Mouse (Mus musculus): Measurements from ENCODE around the gene Papss2.
A peak's percentile ranks its signal among the peaks of the same experiment; 100 is the strongest.

The Papss2 gene

DNA sequence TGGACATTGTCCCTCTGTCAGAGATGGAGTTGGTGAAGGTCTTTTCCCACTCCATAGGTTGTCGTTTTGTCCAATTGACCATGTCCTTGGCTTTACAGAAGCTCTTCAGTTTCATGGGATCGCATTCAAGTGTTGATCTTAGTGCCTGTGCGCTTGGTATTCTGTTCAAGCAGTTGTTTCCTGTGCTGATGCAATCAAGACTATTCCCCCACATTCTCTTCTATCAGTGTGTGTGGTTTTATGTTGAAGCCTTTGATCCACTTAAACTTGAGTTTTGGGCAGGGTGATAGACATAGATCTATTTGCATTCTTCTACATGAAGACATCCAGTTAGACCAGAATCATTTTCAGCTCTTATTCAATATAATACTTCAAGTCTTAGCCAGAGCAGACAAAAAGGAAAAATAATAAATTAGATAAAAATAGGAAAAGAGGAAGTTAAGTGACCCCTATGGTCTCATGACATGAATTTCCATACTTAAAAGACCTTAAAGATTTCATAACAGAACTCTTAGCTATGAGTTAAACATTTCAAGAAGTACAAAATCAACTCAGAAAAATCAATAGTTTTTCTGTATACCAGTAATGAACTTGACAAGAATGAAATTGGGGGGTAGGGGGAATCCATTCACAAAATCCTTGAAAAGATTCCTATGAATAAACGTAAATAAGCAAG is 12.4 kb upstream of the Papss2 start:
- no peaks in the 10 kb centered on the region for H3K27me3 ChIP-seq (ENCODE audit: insufficient read depth, low read length)
- TF ChIP-seq CTCF (conservative IDR thresholded peaks at IDR 0.05; ENCODE audit: low read length): no peak

DNA sequence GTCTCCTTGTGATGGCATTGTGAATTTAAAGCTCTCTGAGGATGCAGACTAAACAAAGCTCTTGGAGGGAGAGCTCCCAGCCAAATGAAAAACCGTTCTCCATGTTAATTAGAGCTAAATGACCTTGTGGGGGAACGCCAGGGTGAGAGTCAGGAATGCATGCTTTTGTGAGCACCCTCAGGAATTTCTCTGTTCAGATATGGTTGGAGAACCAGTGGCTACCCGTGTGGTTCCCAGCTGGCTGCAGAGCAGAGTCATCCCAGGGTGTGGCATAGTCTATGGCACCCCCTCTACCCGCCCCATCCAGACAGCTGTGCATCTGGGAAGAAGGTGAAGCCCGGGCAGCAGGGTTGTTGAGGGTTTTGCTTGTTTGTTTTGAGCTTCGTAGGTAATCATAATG is 7.9 kb upstream of the Papss2 start:
- no peaks in the 10 kb centered on the region for H3K9me3 ChIP-seq (ENCODE audit: low read length)
- TF ChIP-seq CTCF (conservative IDR thresholded peaks at IDR 0.05; ENCODE audit: low read length) (no peak), NANOG (IDR thresholded peaks at IDR 0.05; ENCODE audit: borderline replicate concordance, low read length) (no peak), POU5F1 (IDR thresholded peaks at IDR 0.05; ENCODE audit: borderline replicate concordance, low read length) (no peak)
- peaks cover 12% of the 10 kb centered on the region for H3K4me1 ChIP-seq (replicated peaks; ENCODE audit: low read depth, low read length)
- no peaks in the 10 kb centered on the region for H3K27me3 ChIP-seq (ENCODE audit: insufficient read depth, low read length)
- no peak overlapping the region for H3K4me3 ChIP-seq (replicated peaks; ENCODE audit: low read length)
- no peaks in the 10 kb centered on the region for H3K36me3 ChIP-seq (ENCODE audit: insufficient read depth, low read length)

More for the DNA sequence above, 12.4 kb upstream of the Papss2 start:
- no peaks in the 10 kb centered on the region for H3K36me3 ChIP-seq (ENCODE audit: insufficient read depth, low read length)
- no peaks in the 10 kb centered on the region for H3K9me3 ChIP-seq (ENCODE audit: low read length)
- H3K4me1 ChIP-seq (replicated peaks; ENCODE audit: low read depth, low read length): peaks cover 8% of the 10 kb centered on the region
- no peak overlapping the region for H3K4me3 ChIP-seq (replicated peaks; ENCODE audit: low read length)

DNA sequence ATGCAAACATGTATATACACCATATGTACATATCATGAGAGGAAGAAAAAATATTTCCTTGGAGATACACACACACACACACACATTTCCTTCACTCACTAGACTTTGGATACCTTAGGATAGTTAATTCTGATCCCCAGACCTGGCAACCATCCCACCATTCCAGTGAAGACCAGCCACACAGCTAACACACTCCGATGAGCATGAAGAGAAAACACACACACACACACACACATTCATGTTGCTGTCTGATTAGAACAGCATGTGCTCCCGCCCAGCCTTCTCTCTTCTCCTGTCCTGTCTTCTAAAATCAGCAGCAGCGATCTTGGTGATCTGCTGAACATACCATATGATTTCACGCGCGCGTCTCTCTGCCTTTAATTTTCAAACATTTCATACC is 2.8 kb upstream of the Papss2 start:
- H3K4me1 ChIP-seq (replicated peaks; ENCODE audit: low read depth, low read length): peaks cover 15% of the 10 kb centered on the region
- H3K4me3 ChIP-seq (replicated peaks; ENCODE audit: low read length): no peak overlapping the region
- TF ChIP-seq CTCF (conservative IDR thresholded peaks at IDR 0.05; ENCODE audit: low read length): no peak
- TF ChIP-seq NANOG (IDR thresholded peaks at IDR 0.05; ENCODE audit: borderline replicate concordance, low read length): no peak
- no peak for TF ChIP-seq POU5F1 (IDR thresholded peaks at IDR 0.05; ENCODE audit: borderline replicate concordance, low read length)
- no peaks in the 10 kb centered on the region for H3K36me3 ChIP-seq (ENCODE audit: insufficient read depth, low read length)
- H3K9me3 ChIP-seq (ENCODE audit: low read length): no peaks in the 10 kb centered on the region
- peaks cover 37% of the 10 kb centered on the region for H3K27me3 ChIP-seq (ENCODE audit: insufficient read depth, low read length)

DNA sequence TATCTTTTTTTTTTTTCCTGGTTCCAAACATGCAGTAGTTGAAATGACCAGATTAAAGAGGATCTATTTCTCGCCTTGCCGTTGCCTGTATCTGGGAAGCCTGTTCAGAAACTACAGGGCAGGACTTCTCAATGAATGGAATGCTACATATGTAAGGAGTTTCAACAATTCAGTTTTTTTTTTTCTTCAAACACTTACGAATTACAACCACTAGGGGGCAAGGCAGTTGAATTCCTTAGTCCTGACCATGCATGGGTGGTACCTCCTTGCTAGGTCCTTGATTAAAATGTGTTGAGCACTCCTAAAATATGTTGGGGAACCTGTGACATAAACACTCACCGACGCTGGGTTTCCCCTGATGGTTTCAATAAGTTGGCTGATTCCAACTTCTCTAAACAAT is 1.7 kb upstream of the Papss2 start:
- peak; percentile 34; the same call in 1 of the 2 replicates for TF ChIP-seq CTCF (conservative IDR thresholded peaks at IDR 0.05; ENCODE audit: low read length)
- no peak for TF ChIP-seq POU5F1 (IDR thresholded peaks at IDR 0.05; ENCODE audit: borderline replicate concordance, low read length)
- H3K4me3 ChIP-seq (replicated peaks; ENCODE audit: low read length): no peak overlapping the region
- H3K4me1 ChIP-seq (replicated peaks; ENCODE audit: low read depth, low read length): peaks cover 7% of the 10 kb centered on the region; the same call in 1 of the 2 replicates
- H3K9me3 ChIP-seq (ENCODE audit: low read length): no peaks in the 10 kb centered on the region
- H3K36me3 ChIP-seq (ENCODE audit: insufficient read depth, low read length): no peaks in the 10 kb centered on the region
- peaks cover 47% of the 10 kb centered on the region for H3K27me3 ChIP-seq (ENCODE audit: insufficient read depth, low read length)

DNA sequence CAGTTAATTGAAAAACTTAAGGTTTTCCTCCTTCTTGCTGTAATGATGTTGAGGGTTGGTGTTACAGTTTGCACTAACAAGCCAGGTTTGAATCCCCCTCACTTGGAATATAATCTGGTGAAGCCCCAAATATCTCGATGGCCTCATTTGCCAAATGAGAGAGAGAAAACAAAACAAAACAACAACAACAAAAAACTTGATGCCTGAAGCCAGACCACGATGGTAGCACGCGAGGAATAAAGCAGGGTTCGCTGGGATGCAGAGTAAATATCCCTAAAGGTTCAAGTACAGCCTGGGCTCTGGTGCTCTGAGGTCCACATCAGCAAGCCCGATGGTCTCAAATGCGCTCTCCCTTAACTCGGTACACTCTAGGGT is 472 bp upstream of the Papss2 start:
- H3K9me3 ChIP-seq (ENCODE audit: low read length): no peaks in the 10 kb centered on the region
- H3K4me1 ChIP-seq (replicated peaks; ENCODE audit: low read depth, low read length): peaks cover 7% of the 10 kb centered on the region; the same call in 1 of the 2 replicates
- TF ChIP-seq NANOG (IDR thresholded peaks at IDR 0.05; ENCODE audit: borderline replicate concordance, low read length): no peak
- no peak for TF ChIP-seq POU5F1 (IDR thresholded peaks at IDR 0.05; ENCODE audit: borderline replicate concordance, low read length)
- no peak for TF ChIP-seq CTCF (conservative IDR thresholded peaks at IDR 0.05; ENCODE audit: low read length)
- peaks cover 49% of the 10 kb centered on the region for H3K27me3 ChIP-seq (ENCODE audit: insufficient read depth, low read length)
- H3K4me3 ChIP-seq (replicated peaks; ENCODE audit: low read length): peak overlapping the region; percentile 84
- no peaks in the 10 kb centered on the region for H3K36me3 ChIP-seq (ENCODE audit: insufficient read depth, low read length)

DNA sequence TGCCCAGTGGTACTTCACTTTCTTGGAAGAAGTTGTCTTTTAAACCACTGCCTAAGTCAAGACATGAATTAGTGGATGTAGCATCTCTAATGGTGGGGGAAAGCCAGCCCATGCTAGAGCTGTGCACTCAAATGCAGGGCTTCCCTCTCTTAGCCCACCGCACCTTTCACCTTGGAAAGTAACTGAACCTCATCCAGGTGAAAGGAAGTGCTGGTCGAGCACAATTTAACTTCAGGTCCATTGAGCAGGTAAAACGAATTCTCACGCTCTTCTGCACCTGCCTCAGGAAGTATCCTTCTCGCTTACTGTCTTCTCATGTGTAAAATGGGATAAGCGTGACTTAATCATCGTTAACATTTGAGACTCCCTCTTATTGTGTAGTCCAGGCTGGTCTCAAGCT is 3.4 kb downstream of the Papss2 start:
- Histone ChIP-seq H3K27me3 (ENCODE audit: insufficient read depth, low read length) (peaks cover 52% of the 10 kb centered on the region), H3K36me3 (ENCODE audit: insufficient read depth, low read length) (no peaks in the 10 kb centered on the region), H3K4me3 (replicated peaks; ENCODE audit: low read length) (no peak overlapping the region), H3K4me1 (replicated peaks; ENCODE audit: low read depth, low read length) (peaks cover 7% of the 10 kb centered on the region; the same call in 1 of the 2 replicates), H3K9me3 (ENCODE audit: low read length) (no peaks in the 10 kb centered on the region)
- TF ChIP-seq CTCF (conservative IDR thresholded peaks at IDR 0.05; ENCODE audit: low read length) (no peak), NANOG (IDR thresholded peaks at IDR 0.05; ENCODE audit: borderline replicate concordance, low read length) (no peak), POU5F1 (IDR thresholded peaks at IDR 0.05; ENCODE audit: borderline replicate concordance, low read length) (no peak)

DNA sequence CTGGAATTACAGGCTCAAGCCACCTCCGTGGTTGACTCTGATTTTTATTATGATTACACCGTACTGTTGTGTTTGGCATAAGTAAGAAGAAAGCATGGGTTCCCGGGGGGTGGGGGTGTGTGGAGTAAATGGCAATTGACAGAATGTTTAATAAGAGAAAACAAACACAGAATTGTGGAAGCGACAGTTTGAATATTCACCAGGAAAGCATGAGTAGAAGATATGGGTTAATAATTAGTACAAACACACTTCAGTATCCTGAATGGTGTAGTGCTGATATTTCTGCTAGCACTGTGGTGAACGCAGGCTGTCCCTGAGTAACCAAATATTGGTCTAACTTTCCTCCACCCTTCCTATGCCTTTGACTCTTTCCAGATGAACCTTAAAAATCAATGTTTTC is 3.8 kb downstream of the Papss2 start:
- TF ChIP-seq NANOG (IDR thresholded peaks at IDR 0.05; ENCODE audit: borderline replicate concordance, low read length) (no peak), POU5F1 (IDR thresholded peaks at IDR 0.05; ENCODE audit: borderline replicate concordance, low read length) (no peak), CTCF (conservative IDR thresholded peaks at IDR 0.05; ENCODE audit: low read length) (no peak)
- H3K9me3 ChIP-seq (ENCODE audit: low read length): no peaks in the 10 kb centered on the region
- peaks cover 48% of the 10 kb centered on the region for H3K27me3 ChIP-seq (ENCODE audit: insufficient read depth, low read length)
- H3K36me3 ChIP-seq (ENCODE audit: insufficient read depth, low read length): no peaks in the 10 kb centered on the region
- H3K4me1 ChIP-seq (replicated peaks; ENCODE audit: low read depth, low read length): peaks cover 7% of the 10 kb centered on the region; the same call in 1 of the 2 replicates
- no peak overlapping the region for H3K4me3 ChIP-seq (replicated peaks; ENCODE audit: low read length)

DNA sequence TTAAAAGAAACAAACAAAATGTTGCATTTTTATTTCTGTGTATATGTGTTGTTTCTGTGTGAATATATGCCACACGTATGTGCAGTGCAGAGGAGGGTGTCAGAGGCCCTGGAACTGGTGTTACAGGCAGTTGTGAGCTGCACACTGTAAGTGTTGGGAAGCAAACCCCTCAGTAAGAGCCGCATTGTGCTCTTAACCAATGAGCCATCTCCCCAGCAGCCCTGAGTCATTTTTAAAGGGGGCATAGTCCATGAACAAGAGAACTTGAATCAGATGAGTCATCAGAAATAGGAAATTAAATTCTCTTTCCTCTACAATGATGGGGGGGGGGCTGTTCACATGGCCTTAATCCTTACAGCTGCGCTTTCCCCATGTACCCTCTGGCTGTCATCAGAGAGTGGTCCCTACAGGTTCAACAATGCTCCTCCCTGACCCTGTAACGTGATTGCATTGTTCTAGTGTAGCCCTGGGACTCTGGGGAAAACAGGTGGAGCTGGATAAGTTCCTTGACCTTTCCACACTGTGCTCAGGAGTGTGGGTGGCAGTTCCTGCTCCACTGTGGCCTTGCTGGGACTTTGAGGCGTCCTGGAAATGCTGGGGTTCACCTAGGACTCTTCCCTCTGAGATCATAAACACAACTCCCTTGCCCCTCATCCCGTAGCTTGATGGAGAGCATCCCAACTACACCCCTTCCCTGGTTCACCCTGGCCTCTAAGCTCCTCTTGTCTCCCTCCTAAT is 5.6 kb downstream of the Papss2 start:
- no peak overlapping the region for H3K4me3 ChIP-seq (replicated peaks; ENCODE audit: low read length)
- no peaks in the 10 kb centered on the region for H3K36me3 ChIP-seq (ENCODE audit: insufficient read depth, low read length)
- no peaks in the 10 kb centered on the region for H3K4me1 ChIP-seq (replicated peaks; ENCODE audit: low read depth, low read length)
- TF ChIP-seq POU5F1 (IDR thresholded peaks at IDR 0.05; ENCODE audit: borderline replicate concordance, low read length) (no peak), CTCF (conservative IDR thresholded peaks at IDR 0.05; ENCODE audit: low read length) (no peak), NANOG (IDR thresholded peaks at IDR 0.05; ENCODE audit: borderline replicate concordance, low read length) (no peak)
- peaks cover 30% of the 10 kb centered on the region for H3K27me3 ChIP-seq (ENCODE audit: insufficient read depth, low read length)
- H3K9me3 ChIP-seq (ENCODE audit: low read length): no peaks in the 10 kb centered on the region

All from E14TG2a.4 (cell line).